Mouse (Mus musculus): ENCODE measurements around the gene Dock2. TPM values are rescaled to one million over a fixed set of nuclear protein-coding genes. Genes with fewer than 3 reads are reported as not detected.

The Dock2 gene
- total and polyA plus RNA-seq, 3 experiments = 79.6 to 151 (median 133) TPM

DNA sequence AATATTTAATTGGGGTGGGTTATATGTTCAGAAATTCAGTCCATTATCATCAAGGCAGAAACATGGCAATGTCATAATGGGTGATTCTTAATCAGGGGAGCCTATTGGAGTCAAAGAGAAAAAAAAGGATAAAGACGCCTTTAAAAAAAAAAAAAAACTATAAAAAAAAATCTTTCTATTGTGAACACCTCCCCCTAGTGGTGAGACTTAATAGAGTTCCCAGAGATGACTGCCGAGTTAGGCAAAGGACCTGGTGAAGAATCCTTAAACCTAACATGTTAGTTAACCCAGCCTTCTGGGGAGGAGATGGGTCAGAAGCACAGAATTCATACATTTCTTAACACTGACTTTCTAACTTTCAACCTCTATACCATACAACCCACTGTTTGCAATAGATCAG lies 31.1 kb upstream of the Dock2 start (continued):
- no peak for TF ChIP-seq CHD2 (IDR thresholded peaks at IDR 0.05; ENCODE audit: low read length)
- peak; percentile 77 for TF ChIP-seq RAD21 (IDR thresholded peaks at IDR 0.05; ENCODE audit: low read depth, low read length)
- TF ChIP-seq MYC (IDR thresholded peaks at IDR 0.05; ENCODE audit: low read depth, low read length) = no peak
- TF ChIP-seq ZC3H11A (IDR thresholded peaks at IDR 0.05; ENCODE audit: low read depth, low read length) = no peak
- no peak for TF ChIP-seq ZKSCAN1 (IDR thresholded peaks at IDR 0.05; ENCODE audit: borderline replicate concordance, low read depth, low read length)
- TF ChIP-seq ZNF384 (IDR thresholded peaks at IDR 0.05; ENCODE audit: low read depth, low read length) = peak; percentile 100
- no peak for TF ChIP-seq E2F4 (IDR thresholded peaks at IDR 0.05; ENCODE audit: insufficient replicate concordance, low read depth, low read length)

DNA sequence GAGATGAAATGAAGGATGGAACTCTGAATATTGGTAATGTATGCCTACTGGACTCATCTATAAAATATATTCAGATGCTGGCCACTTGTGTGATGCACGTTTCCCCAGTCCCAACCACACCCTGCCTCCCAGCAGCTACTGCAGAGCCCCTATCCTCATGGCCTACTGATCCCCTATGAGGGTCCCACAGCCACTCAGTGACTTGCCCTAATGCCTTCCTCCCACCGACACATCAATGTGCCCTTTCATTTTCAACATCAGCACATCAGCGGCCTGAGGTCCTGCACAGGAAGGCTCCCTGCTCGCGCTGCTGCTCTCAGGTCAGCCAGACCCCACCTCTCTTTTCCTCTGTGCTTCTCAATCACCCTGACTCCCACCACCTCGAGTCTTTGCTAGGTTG lies 30.6 kb upstream of the Dock2 start:
- H3K4me2 ChIP-seq (ENCODE audit: insufficient read depth, low read depth, poor library complexity, severe bottlenecking) = no peak overlapping the region
- no peaks in the 10 kb centered on the region for H3K9me3 ChIP-seq (replicated peaks; ENCODE audit: low read length)
- no peak overlapping the region for H3K9ac ChIP-seq (ENCODE audit: insufficient read depth, low read depth)
- in situ Hi-C loops (cut with MboI; ENCODE audit: low pct_ligation_motif_present, low pct_unique_long_range_greater_than_20kb, low sequenced_read_pairs) = loop anchor here (25.0 kb wide), 1 partner anchor 577 kb away; no protein-coding TSS in a partner anchor
- H3K79me2 ChIP-seq (replicated peaks; ENCODE audit: control insufficient read depth, extremely low read depth, insufficient read depth, poor library complexity, severe bottlenecking) = no peaks in the 10 kb centered on the region
- dilution Hi-C loops (cut with MboI; ENCODE audit: extremely low pct_ligation_motif_present, extremely low pct_unique_long_range_greater_than_20kb, low sequenced_read_pairs) = no loop called here
- peaks cover 0 to 3% of the 10 kb centered on the region in 2 experiments; a peak in 1 of 4 replicates for H3K4me1 ChIP-seq (ENCODE audit: control insufficient read depth in 1 of 2, insufficient read depth in 2 of 2)
- H3K27ac ChIP-seq (ENCODE audit: insufficient read depth, low read depth) = no peak overlapping the region
- no peak for TF ChIP-seq ZKSCAN1 (IDR thresholded peaks at IDR 0.05; ENCODE audit: borderline replicate concordance, low read depth, low read length)
- TF ChIP-seq NELFE (IDR thresholded peaks at IDR 0.05; ENCODE audit: low read depth, low read length) = no peak
- no peak for TF ChIP-seq ETS1 (conservative IDR thresholded peaks at IDR 0.05; ENCODE audit: low read depth, low read length)
- TF ChIP-seq MAZ (IDR thresholded peaks at IDR 0.05; ENCODE audit: low read depth, low read length) = no peak
- no peak for TF ChIP-seq IRF4 (IDR thresholded peaks at IDR 0.05; ENCODE audit: low read depth, low read length)
- no peak for TF ChIP-seq MYC (IDR thresholded peaks at IDR 0.05; ENCODE audit: low read depth, low read length)
- TF ChIP-seq CHD1 (IDR thresholded peaks at IDR 0.05; ENCODE audit: low read depth, low read length) = no peak
- TF ChIP-seq TBP (conservative IDR thresholded peaks at IDR 0.05; ENCODE audit: low read depth, low read length) = no peak
- TF ChIP-seq EP300 (IDR thresholded peaks at IDR 0.05; ENCODE audit: low read length) = no peak
- TF ChIP-seq ELF1 (IDR thresholded peaks at IDR 0.05; ENCODE audit: low read depth, low read length) = no peak
- TF ChIP-seq GABPA (IDR thresholded peaks at IDR 0.05; ENCODE audit: insufficient replicate concordance, low read depth, low read length) = no peak
- no peak for TF ChIP-seq E2F4 (IDR thresholded peaks at IDR 0.05; ENCODE audit: insufficient replicate concordance, low read depth, low read length)
- no peak for TF ChIP-seq KAT2A (IDR thresholded peaks at IDR 0.05; ENCODE audit: insufficient replicate concordance, low read length)
- TF ChIP-seq MEF2A (IDR thresholded peaks at IDR 0.05; ENCODE audit: borderline replicate concordance, low read depth, low read length) = no peak
- no peak for TF ChIP-seq UBTF (IDR thresholded peaks at IDR 0.05; ENCODE audit: low read depth, low read length)
- no peak for TF ChIP-seq RCOR1 (conservative IDR thresholded peaks at IDR 0.05; ENCODE audit: low read depth, low read length)
- no peak for TF ChIP-seq SMC3 (IDR thresholded peaks at IDR 0.05; ENCODE audit: low read depth, low read length)
- TF ChIP-seq USF1 (IDR thresholded peaks at IDR 0.05; ENCODE audit: low read depth, low read length) = no peak
- no peak for TF ChIP-seq TCF12 (IDR thresholded peaks at IDR 0.05; ENCODE audit: low read depth, low read length)
- no peak for TF ChIP-seq CTCF (conservative IDR thresholded peaks at IDR 0.05 in 1 of 2, IDR thresholded peaks at IDR 0.05 in 1 of 2; ENCODE audit: low read depth in 2 of 2, low read length in 2 of 2)
- no peak overlapping the region for H3K4me3 ChIP-seq (replicated peaks in 1 of 3; ENCODE audit: low read depth in 2 of 3, low read length in 2 of 3, poor library complexity in 1 of 3)
- H3K27me3 ChIP-seq (replicated peaks) = no peaks in the 10 kb centered on the region
- peaks cover 67 to 93% of the 10 kb centered on the region in 2 experiments for H3K36me3 ChIP-seq (replicated peaks in 1 of 2; ENCODE audit: control insufficient read depth in 1 of 2, insufficient read depth in 1 of 2, low read length in 1 of 2)
- DNase-seq (ENCODE audit: extremely low read depth) = no peak
